Mouse (Mus musculus) spleen, adult 2 months (tissue): ENCODE measurements around the gene Synpo2. TPM values are rescaled to one million over a fixed set of nuclear protein-coding genes. Genes with fewer than 3 reads are reported as not detected.
A peak's percentile ranks its signal among the peaks of the same experiment; 100 is the strongest.

Experiments
- DNase-seq, 2 experiments: peaks; one replicate each; pipeline versions ENCODE4 v3.0.0 to v3.0.0-alpha.2; 2012 to 2021; ENCODE audit warnings: low spot score in 2 of 2, low read depth in 1 of 2
- H3K27ac ChIP-seq: fragments of 200-500 bp; 2 replicates; pipeline ENCODE4 v1.5.1; 2012; ENCODE audit warnings: low read length, inconsistent platforms; ENCODE audit not compliant: insufficient read depth
- H3K27me3 ChIP-seq: fragments of 200-500 bp; 2 replicates; pipeline ENCODE4 v1.6.1; 2012; ENCODE audit warnings: mild to moderate bottlenecking, moderate library complexity, low read length, inconsistent platforms; ENCODE audit not compliant: control insufficient read depth, insufficient read depth
- H3K36me3 ChIP-seq: fragments of 200-500 bp; 2 replicates; pipeline ENCODE4 v1.6.1; 2012; ENCODE audit warnings: mild to moderate bottlenecking, low read length, inconsistent platforms; ENCODE audit not compliant: control insufficient read depth, insufficient read depth
- H3K4me1 ChIP-seq: fragments of 200-500 bp; 2 replicates; pipeline ENCODE4 v1.6.1; 2011; ENCODE audit warnings: inconsistent platforms; ENCODE audit not compliant: control insufficient read depth, insufficient read depth, insufficient read length
- H3K4me3 ChIP-seq: fragments of 200-500 bp; 2 replicates; pipeline ENCODE4 v1.5.1; 2011; ENCODE audit warnings: mild to moderate bottlenecking, inconsistent platforms; ENCODE audit not compliant: insufficient read depth, insufficient read length; ENCODE audit errors: extremely low read depth
- CTCF ChIP-seq: fragments of 200-500 bp; IDR thresholded peaks from 2 replicates; pipeline ENCODE4 v1.5.1; 2011; ENCODE audit warnings: mild to moderate bottlenecking, inconsistent platforms; ENCODE audit not compliant: insufficient read depth, insufficient read length, insufficient replicate concordance; ENCODE audit errors: extremely low read depth
- POLR2A ChIP-seq: fragments of 200-500 bp; IDR thresholded peaks from 2 replicates; pipeline ENCODE4 v1.6.1; 2011; ENCODE audit warnings: low read depth, low read length, inconsistent platforms
- WGBS: fragments of 180-500 bp; shearing (Covaris S2); methylation state at CpG from one replicate; pipeline ENCODE4 v1.1.7; 2018; 5-methylcytosine and 5-hydroxymethylcytosine counted together
- polyA plus RNA-seq: library from polyadenylated mRNA; depleted of rRNA; stranded (reverse); fragments of >200 nt; gene quantifications from 2 replicates; pipeline ENCODE4 v1.2.3, GENCODE M21; 2012

Synpo2 gene
- polyA plus RNA-seq, 1 experiment: 7.8 TPM

- Histone ChIP-seq H3K27me3 (no peaks in the 10 kb centered on the region), H3K27ac (no peak overlapping the region), H3K4me1 (no peaks in the 10 kb centered on the region), H3K36me3 (no peaks in the 10 kb centered on the region), H3K4me3 (no peak overlapping the region)
- 22% methylated on average over 4 of the region's 4 CpGs for WGBS
- no peak for TF ChIP-seq POLR2A
- TF ChIP-seq CTCF: no peak
- no peak for DNase-seq
Observed at GRCm38 (mm10) chr3:123160792-123161191, 75.2 kb downstream of the Synpo2 start.

GRCm38 (mm10) chr3:123159139-123159824 lies 76.7 kb downstream of the Synpo2 start:
- Histone ChIP-seq H3K27me3 (no peaks in the 10 kb centered on the region), H3K27ac (no peak overlapping the region), H3K36me3 (no peaks in the 10 kb centered on the region), H3K4me3 (no peak overlapping the region), H3K4me1 (no peaks in the 10 kb centered on the region)
- TF ChIP-seq CTCF: peak; percentile 23; the same call in 1 of the 2 replicates
- TF ChIP-seq POLR2A: no peak
- WGBS: 41% methylated on average over 9 of the region's 9 CpGs
- peak in 1 of 2 experiments; percentile 16 for DNase-seq

- TF ChIP-seq POLR2A (no peak), CTCF (peak; percentile 9; the same call in 1 of the 2 replicates)
- WGBS: 27% methylated on average over 6 of the region's 6 CpGs
- DNase-seq: no peak
- H3K4me1 ChIP-seq: no peaks in the 10 kb centered on the region
- H3K27ac ChIP-seq: no peak overlapping the region
- H3K27me3 ChIP-seq: no peaks in the 10 kb centered on the region
- no peaks in the 10 kb centered on the region for H3K36me3 ChIP-seq
- no peak overlapping the region for H3K4me3 ChIP-seq
Observed at GRCm38 (mm10) chr3:123158579-123158978, 77.4 kb downstream of the Synpo2 start.

- WGBS: 89% methylated on average over 8 of the region's 8 CpGs
- no peak for DNase-seq
- Histone ChIP-seq H3K4me1 (no peaks in the 10 kb centered on the region), H3K27me3 (no peaks in the 10 kb centered on the region), H3K36me3 (no peaks in the 10 kb centered on the region), H3K4me3 (no peak overlapping the region), H3K27ac (no peak overlapping the region)
- TF ChIP-seq POLR2A (no peak), CTCF (no peak)
Observed at GRCm38 (mm10) chr3:123153337-123153736, 82.6 kb downstream of the Synpo2 start.

- Histone ChIP-seq H3K27me3 (no peaks in the 10 kb centered on the region), H3K27ac (no peak overlapping the region), H3K4me1 (no peaks in the 10 kb centered on the region), H3K4me3 (no peak overlapping the region), H3K36me3 (no peaks in the 10 kb centered on the region)
- no peak for DNase-seq
- WGBS: 89% methylated on average over 5 of the region's 5 CpGs
- TF ChIP-seq CTCF (no peak), POLR2A (no peak)
Observed at GRCm38 (mm10) chr3:123152911-123153310, 83.0 kb downstream of the Synpo2 start.

GRCm38 (mm10) chr3:123150523-123151135 lies 85.3 kb downstream of the Synpo2 start:
- 61% methylated on average over 8 of the region's 8 CpGs for WGBS
- Histone ChIP-seq H3K4me3 (no peak overlapping the region), H3K27ac (no peak overlapping the region), H3K36me3 (no peaks in the 10 kb centered on the region), H3K4me1 (no peaks in the 10 kb centered on the region), H3K27me3 (no peaks in the 10 kb centered on the region)
- TF ChIP-seq POLR2A (no peak), CTCF (no peak)
- DNase-seq: no peak
